33 mouse cellular contexts compared by ENCODE assay signal in the genomic region with DNA sequence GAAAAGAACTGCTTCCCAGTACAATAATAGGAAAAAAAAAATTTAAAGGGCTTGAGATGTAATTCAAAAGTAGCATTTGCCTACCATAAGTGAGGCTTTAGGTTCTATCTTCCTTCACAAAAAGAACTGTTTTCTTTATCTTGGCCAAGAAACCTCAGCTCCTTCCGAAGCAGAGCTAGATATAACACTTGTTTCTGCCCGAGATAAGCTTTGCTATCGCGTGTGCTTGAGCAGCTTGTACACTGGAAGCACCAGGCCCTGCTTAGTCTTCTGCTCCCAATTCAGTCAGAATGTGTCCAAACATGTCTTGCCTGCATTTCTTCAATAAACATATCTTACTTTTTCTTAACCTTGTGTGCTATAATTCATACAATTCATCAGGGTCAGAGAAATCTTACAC.
DNase-seq lines count a peak whose midpoint lies in the region; ATAC-seq and TF ChIP-seq lines count a peak whose summit lies in the region.
"Had no signal": no experiment of that assay in that cellular context is flagged by ENCODE, and none has a peak within 500 bp of the region (broad histone marks: within the 10 kb centered on the region; RNA-seq: fewer than 3 reads in every experiment).

No protein-coding gene starts in this region.

- H3K4me1 ChIP-seq in MEL (ENCODE audit: control insufficient read depth in 1 of 2, insufficient read depth in 2 of 2, low read length in 2 of 2) = peaks cover 0 to 6% of the 10 kb centered on the region in 2 experiments; a peak in 1 of 4 replicates
- H3K4me1 ChIP-seq in liver, embryonic 13.5 days (replicated peaks) = peaks cover 12% of the 10 kb centered on the region; the same call in 1 of the 2 replicates
- H3K4me1 ChIP-seq: hindbrain, embryonic 10.5 days; hindbrain, embryonic 15.5 days; kidney, embryonic 15.5 days; limb, embryonic 13.5 days; midbrain, embryonic 10.5 days; midbrain, embryonic 15.5 days had no signal

- ATAC-seq in liver, embryonic 13.5 days (ENCODE audit: low read depth) = peak; percentile 85
- peak; percentile 75 for ATAC-seq in megakaryocyte progenitor cell, adult 5-6 weeks (replicated peaks; ENCODE audit: poor library complexity)
- ATAC-seq: activated CD4-positive, CD25-positive, alpha-beta regulatory T cell, adult 4 months; inflammation-experienced regulatory T-cells, adult 6 months; midbrain, embryonic 15.5 days had no signal

- DNase-seq in MEL (ENCODE audit: low read depth, low spot score) = peak; percentile 52
- peak; percentile 12 for DNase-seq in c-Kit-positive CD71-positive TER-119-positive erythroid progenitor cells, embryonic 14.5 days (ENCODE audit: low spot score)
- peak; percentile 4 for DNase-seq in liver, embryonic 13.5 days
- no peak for DNase-seq in kidney, postnatal 36 days
- DNase-seq in thymus, postnatal 25 days = no peak
- no peak for DNase-seq in retina, embryonic 14.5 days (ENCODE audit: low spot score)
- DNase-seq: adrenal gland, adult 2 months; cerebellum, adult 11-12 months; cerebellum, postnatal 10 days; gastrocnemius, postnatal 36 days; heart, postnatal 14 days; kidney, adult 11 months; kidney, postnatal 25 days; lung, adult 2 months; lung, postnatal 10 days; right cerebral cortex, adult 18-20 months; spleen, adult 18-20 months; thymus, adult 18-20 months; thymus, postnatal 36 days had no signal

- TF ChIP-seq POLR2A in MEL (IDR thresholded peaks at IDR 0.05; ENCODE audit: control insufficient read depth in 1 of 2, insufficient read depth in 1 of 2, low read depth in 1 of 2, low read length in 2 of 2, poor library complexity in 1 of 2) = no peak

- no peak overlapping the region for H3K4me2 ChIP-seq in liver, embryonic 13.5 days
- H3K4me2 ChIP-seq: hindbrain, embryonic 15.5 days; kidney, embryonic 15.5 days; limb, embryonic 13.5 days; midbrain, embryonic 15.5 days had no signal

- TF ChIP-seq EP300 in MEL (IDR thresholded peaks at IDR 0.05; ENCODE audit: low read depth in 1 of 2, low read length in 2 of 2) = peak; percentile 82 to 85

- TF ChIP-seq CTCF in MEL (IDR thresholded peaks at IDR 0.05 in 2 of 3, conservative IDR thresholded peaks at IDR 0.05 in 1 of 3; ENCODE audit: control insufficient read depth in 1 of 3, insufficient read depth in 1 of 3, low read depth in 2 of 3, low read length in 3 of 3, poor library complexity in 1 of 3, severe bottlenecking in 1 of 3) = no peak

- no peak overlapping the region for H3K4me3 ChIP-seq in MEL (ENCODE audit: control insufficient read depth in 1 of 2, insufficient read depth in 1 of 2, low read depth in 2 of 2, low read length in 2 of 2)
- H3K4me3 ChIP-seq in liver, embryonic 13.5 days (replicated peaks) = no peak overlapping the region
- H3K4me3 ChIP-seq: erythroblast, embryonic 14.5 days; hindbrain, embryonic 10.5 days; hindbrain, embryonic 15.5 days; kidney, embryonic 15.5 days; layer of hippocampus, adult 2 months; left cerebral cortex, adult 2 months; limb, embryonic 13.5 days; midbrain, embryonic 10.5 days; midbrain, embryonic 15.5 days had no signal

- no peaks in the 10 kb centered on the region for H3K9me3 ChIP-seq in MEL (replicated peaks; ENCODE audit: insufficient read depth, low read length)
- H3K9me3 ChIP-seq in liver, embryonic 13.5 days (replicated peaks) = no peaks in the 10 kb centered on the region
- H3K9me3 ChIP-seq: hindbrain, embryonic 10.5 days; hindbrain, embryonic 15.5 days; kidney, embryonic 15.5 days; limb, embryonic 13.5 days; midbrain, embryonic 10.5 days; midbrain, embryonic 15.5 days had no signal

- H3K79me2 ChIP-seq in MEL (ENCODE audit: control insufficient read depth, insufficient read depth, low read length, poor library complexity) = no peaks in the 10 kb centered on the region

- H3K36me3 ChIP-seq in MEL (ENCODE audit: control insufficient read depth in 1 of 2, insufficient read depth in 2 of 2, low read length in 2 of 2) = peaks cover 0 to 9% of the 10 kb centered on the region in 2 experiments; a peak in 2 of 4 replicates
- H3K36me3 ChIP-seq in liver, embryonic 13.5 days = no peaks in the 10 kb centered on the region
- H3K36me3 ChIP-seq: hindbrain, embryonic 10.5 days; hindbrain, embryonic 15.5 days; kidney, embryonic 15.5 days; limb, embryonic 13.5 days; midbrain, embryonic 10.5 days; midbrain, embryonic 15.5 days had no signal

- H3K9ac ChIP-seq in MEL (ENCODE audit: control insufficient read depth, low read depth, low read length, poor library complexity, severe bottlenecking) = no peak overlapping the region
- no peak overlapping the region for H3K9ac ChIP-seq in liver, embryonic 13.5 days
- H3K9ac ChIP-seq: hindbrain, embryonic 15.5 days; kidney, embryonic 15.5 days; limb, embryonic 13.5 days; midbrain, embryonic 15.5 days had no signal

- no peak overlapping the region for H3K27ac ChIP-seq in MEL (ENCODE audit: control insufficient read depth, low read depth, low read length)
- no peak overlapping the region for H3K27ac ChIP-seq in liver, embryonic 13.5 days
- H3K27ac ChIP-seq: hindbrain, embryonic 10.5 days; hindbrain, embryonic 15.5 days; kidney, embryonic 15.5 days; layer of hippocampus, adult 2 months; left cerebral cortex, adult 2 months; limb, embryonic 13.5 days; macrophage; midbrain, embryonic 10.5 days; midbrain, embryonic 15.5 days; stomach, postnatal 0 days had no signal

- no peak for TF ChIP-seq RAD21 in MEL (IDR thresholded peaks at IDR 0.05; ENCODE audit: low read depth, low read length)

- WGBS in liver, embryonic 13.5 days (ENCODE audit: insufficient replicate concordance) = 23% methylated on average over 4 of the region's 4 CpGs

- no peaks in the 10 kb centered on the region for H3K27me3 ChIP-seq in MEL (ENCODE audit: control insufficient read depth in 1 of 2, insufficient read depth in 2 of 2, low read length in 2 of 2)
- no peaks in the 10 kb centered on the region for H3K27me3 ChIP-seq in liver, embryonic 13.5 days
- H3K27me3 ChIP-seq: hindbrain, embryonic 15.5 days; kidney, embryonic 15.5 days; limb, embryonic 13.5 days; midbrain, embryonic 15.5 days had no signal

TF ChIP-seq in MEL, 35 proteins besides CTCF, POLR2A, EP300 and RAD21:
- TF ChIP-seq ETS1 (IDR thresholded peaks at IDR 0.05; ENCODE audit: low read depth, low read length) (0 out of 2 replicates have a peak, but pooled peaks have one; percentile 12), E2F4 (IDR thresholded peaks at IDR 0.05; ENCODE audit: borderline replicate concordance, low read depth, low read length) (no peak), MYB (IDR thresholded peaks at IDR 0.05; ENCODE audit: low read depth, low read length) (no peak), SIN3A (IDR thresholded peaks at IDR 0.05; ENCODE audit: low read length) (no peak), MAZ (IDR thresholded peaks at IDR 0.05; ENCODE audit: low read depth, low read length) (no peak), KAT2A (conservative IDR thresholded peaks at IDR 0.05; ENCODE audit: low read depth, low read length) (no peak), RCOR1 (IDR thresholded peaks at IDR 0.05; ENCODE audit: low read depth, low read length) (peak; percentile 98), GATA1 (IDR thresholded peaks at IDR 0.05; ENCODE audit: low read depth, low read length) (peak; percentile 90), CHD1 (IDR thresholded peaks at IDR 0.05; ENCODE audit: low read depth, low read length) (no peak), BHLHE40 (IDR thresholded peaks at IDR 0.05; ENCODE audit: borderline replicate concordance, low read depth, low read length) (0 out of 2 replicates have a peak, but pooled peaks have one; percentile 22), TCF12 (IDR thresholded peaks at IDR 0.05; ENCODE audit: low read depth, low read length) (peak; percentile 83), ZKSCAN1 (IDR thresholded peaks at IDR 0.05; ENCODE audit: low read depth, low read length) (no peak)

Comparison
In these comparisons a context has a peak if more than half of its experiments do, and no peak if none do; other contexts are left out.
1. DNase-seq: peak in MEL (single experiment), c-Kit-positive CD71-positive TER-119-positive erythroid progenitor cells, embryonic 14.5 days (single experiment) and liver, embryonic 13.5 days (single experiment); none in kidney, postnatal 36 days (0 of 2), thymus, postnatal 25 days (single experiment) and retina, embryonic 14.5 days (single experiment).